Mouse (Mus musculus) liver, embryonic 13.5 days (tissue): ENCODE data around the gene Per1. TPM values are rescaled to one million over a fixed set of nuclear protein-coding genes. Genes with fewer than 3 reads are reported as not detected.
A peak's percentile ranks its signal among the peaks of the same experiment; 100 is the strongest.

Source experiments
- ATAC-seq: fragments of 200-750 bp; cut with Nextera tagmentation; 2 replicates; pipeline ENCODE4 v1.8.0; 2017; ENCODE audit warnings: low read depth, mild to moderate bottlenecking, moderate number of reproducible peaks, moderate library complexity
- DNase-seq: peaks from one replicate; pipeline ENCODE4 v3.0.0; 2022
- H3K27ac ChIP-seq: fragments of 300-500 bp; sonication (generic); 2 replicates; pipeline ENCODE4 v1.5.1; 2015; ENCODE audit warnings: moderate library complexity, mild to moderate bottlenecking, inconsistent platforms
- H3K27me3 ChIP-seq: fragments of 300-500 bp; sonication (generic); 2 replicates; pipeline ENCODE4 v1.6.1; 2015; ENCODE audit warnings: mild to moderate bottlenecking, inconsistent platforms
- H3K36me3 ChIP-seq: fragments of 300-500 bp; sonication (generic); 2 replicates; pipeline ENCODE4 v1.6.1; 2015; ENCODE audit warnings: mild to moderate bottlenecking, inconsistent platforms
- H3K4me1 ChIP-seq: fragments of 300-500 bp; sonication (generic); replicated peaks from 2 replicates; pipeline ENCODE4 v1.6.1; 2015; ENCODE audit warnings: inconsistent platforms
- H3K4me2 ChIP-seq: fragments of 300-500 bp; sonication (generic); 2 replicates; pipeline ENCODE4 v1.6.1; 2015; ENCODE audit warnings: inconsistent platforms, mild to moderate bottlenecking, moderate library complexity
- H3K4me3 ChIP-seq: fragments of 300-500 bp; sonication (generic); replicated peaks from 2 replicates; pipeline ENCODE4 v1.5.1; 2015; ENCODE audit warnings: mild to moderate bottlenecking, inconsistent platforms
- H3K9ac ChIP-seq: fragments of 300-500 bp; sonication (generic); 2 replicates; pipeline ENCODE4 v1.6.1; 2015; ENCODE audit warnings: mild to moderate bottlenecking, inconsistent platforms
- H3K9me3 ChIP-seq: fragments of 300-500 bp; sonication (generic); replicated peaks from 2 replicates; pipeline ENCODE4 v1.6.1; 2016; ENCODE audit warnings: inconsistent platforms
- WGBS: fragments of 180-500 bp; shearing (Covaris S2); methylation state at CpG from one replicate; pipeline ENCODE4 v1.1.7; 2015; ENCODE audit not compliant: insufficient replicate concordance; 5-methylcytosine and 5-hydroxymethylcytosine counted together
- polyA plus RNA-seq: library from polyadenylated mRNA; unstranded; fragments of >200 nt; fragmentation: Nextera tagmentation; extraction: Ambion mirVana; gene quantifications from 2 replicates; pipeline ENCODE4 v1.2.1, GENCODE M21; 2015

Per1 gene
- polyA plus RNA-seq, 1 experiment from 2014 or later, result 1.9 TPM

GRCm38 (mm10) chr11:69059357-69059974, 35.6 kb upstream of the Per1 start, which contains the start of gene Borcs6:
TSS of gene Borcs6 (plus strand) at chr11:69059717.
- H3K4me1 ChIP-seq, result peaks cover 43% of the 10 kb centered on the region
- DNase-seq, result peak; percentile 95
- H3K4me3 ChIP-seq, result peak within 1 kb of the TSS; percentile 96
- no peaks in the 10 kb centered on the region for H3K9me3 ChIP-seq
- peak within 1 kb of the TSS; percentile 91 for H3K27ac ChIP-seq
- WGBS, result under 1% methylated on average over 63 of the region's 64 CpGs
- no peaks in the 10 kb centered on the region for H3K36me3 ChIP-seq
- no peaks in the 10 kb centered on the region for H3K27me3 ChIP-seq
- ATAC-seq, result peak; percentile 86
- H3K4me2 ChIP-seq, result peak within 1 kb of the TSS; percentile 99
- H3K9ac ChIP-seq, result peak within 1 kb of the TSS; percentile 97

- DNase-seq (peak; percentile 35), ATAC-seq (no peak)
- peak overlapping the region; percentile 99 for H3K4me2 ChIP-seq
- H3K9me3 ChIP-seq, result no peaks in the 10 kb centered on the region
- peak overlapping the region; percentile 97 for H3K9ac ChIP-seq
- H3K4me3 ChIP-seq, result peak overlapping the region; percentile 96
- WGBS, result under 1% methylated on average over 43 of the region's 49 CpGs
- H3K4me1 ChIP-seq, result peaks cover 47% of the 10 kb centered on the region
- peak overlapping the region; percentile 90 for H3K27ac ChIP-seq
- H3K27me3 ChIP-seq, result no peaks in the 10 kb centered on the region
- H3K36me3 ChIP-seq, result no peaks in the 10 kb centered on the region
Observed at GRCm38 (mm10) chr11:69059975-69060411, 35.0 kb upstream of the Per1 start.

GRCm38 (mm10) chr11:69060448-69061254, 34.4 kb upstream of the Per1 start:
- Histone ChIP-seq H3K9ac (peak overlapping the region; percentile 97), H3K27me3 (no peaks in the 10 kb centered on the region), H3K4me3 (peak overlapping the region; percentile 96), H3K27ac (peak overlapping the region; percentile 90), H3K9me3 (no peaks in the 10 kb centered on the region), H3K36me3 (no peaks in the 10 kb centered on the region), H3K4me2 (peak overlapping the region; percentile 99), H3K4me1 (peaks cover 51% of the 10 kb centered on the region)
- ATAC-seq (peak; percentile 2; the same call in 1 of the 2 replicates), DNase-seq (peak; percentile 33)
- WGBS, result 2% methylated on average over 40 of the region's 40 CpGs

- 26% methylated on average over 17 of the region's 17 CpGs for WGBS
- H3K4me1 ChIP-seq, result peaks cover 58% of the 10 kb centered on the region
- no peak for ATAC-seq
Observed at GRCm38 (mm10) chr11:69061255-69061912, 33.6 kb upstream of the Per1 start.

GRCm38 (mm10) chr11:69062194-69062760, 32.7 kb upstream of the Per1 start:
- H3K27ac ChIP-seq, result peak overlapping the region; percentile 84
- H3K4me1 ChIP-seq, result peaks cover 66% of the 10 kb centered on the region
- WGBS, result under 1% methylated on average over 17 of the region's 17 CpGs
- DNase-seq, result peak; percentile 70
- ATAC-seq, result no peak; the same call in 1 of the 2 replicates
- no peaks in the 10 kb centered on the region for H3K9me3 ChIP-seq
- no peaks in the 10 kb centered on the region for H3K36me3 ChIP-seq
- peak overlapping the region; percentile 97 for H3K9ac ChIP-seq
- H3K4me3 ChIP-seq, result peak overlapping the region; percentile 79
- H3K27me3 ChIP-seq, result no peaks in the 10 kb centered on the region
- H3K4me2 ChIP-seq, result peak overlapping the region; percentile 75

More at GRCm38 (mm10) chr11:69061255-69061912, 33.6 kb upstream of the Per1 start:
- Histone ChIP-seq H3K4me3 (peak overlapping the region; percentile 96), H3K27me3 (no peaks in the 10 kb centered on the region), H3K27ac (peak overlapping the region; percentile 90; the same call in 1 of the 2 replicates), H3K4me2 (peak overlapping the region; percentile 99), H3K9ac (peak overlapping the region; percentile 97), H3K36me3 (no peaks in the 10 kb centered on the region), H3K9me3 (no peaks in the 10 kb centered on the region)
- no peak for DNase-seq

GRCm38 (mm10) chr11:69062761-69063224, 32.2 kb upstream of the Per1 start:
- H3K9me3 ChIP-seq, result no peaks in the 10 kb centered on the region
- under 1% methylated on average over 19 of the region's 19 CpGs for WGBS
- H3K36me3 ChIP-seq, result no peaks in the 10 kb centered on the region
- H3K4me1 ChIP-seq, result peaks cover 69% of the 10 kb centered on the region
- peak overlapping the region; percentile 94 for H3K4me2 ChIP-seq
- peak; percentile 64 for ATAC-seq
- DNase-seq, result peak; percentile 91
- no peaks in the 10 kb centered on the region for H3K27me3 ChIP-seq
- H3K27ac ChIP-seq, result peak overlapping the region; percentile 89
- H3K9ac ChIP-seq, result peak overlapping the region; percentile 74
- peak overlapping the region; percentile 79 for H3K4me3 ChIP-seq

- ATAC-seq, result no peak
- Histone ChIP-seq H3K9ac (peak overlapping the region; percentile 84), H3K4me2 (peak overlapping the region; percentile 94), H3K9me3 (no peaks in the 10 kb centered on the region), H3K27ac (peak overlapping the region; percentile 89), H3K36me3 (no peaks in the 10 kb centered on the region), H3K27me3 (no peaks in the 10 kb centered on the region), H3K4me1 (peaks cover 61% of the 10 kb centered on the region), H3K4me3 (peak overlapping the region; percentile 79)
- peak; percentile 52 for DNase-seq
- 1% methylated on average over 31 of the region's 31 CpGs for WGBS
Observed at GRCm38 (mm10) chr11:69063413-69064201, 31.4 kb upstream of the Per1 start.

GRCm38 (mm10) chr11:69064259-69065133, 30.5 kb upstream of the Per1 start:
- Histone ChIP-seq H3K9me3 (no peaks in the 10 kb centered on the region), H3K4me3 (peak overlapping the region; percentile 79), H3K27ac (peak overlapping the region; percentile 78), H3K4me1 (peaks cover 61% of the 10 kb centered on the region), H3K36me3 (no peaks in the 10 kb centered on the region), H3K27me3 (no peaks in the 10 kb centered on the region), H3K9ac (peak overlapping the region; percentile 84), H3K4me2 (peak overlapping the region; percentile 94)
- no peak for DNase-seq
- WGBS, result 66% methylated on average over 9 of the region's 9 CpGs
- ATAC-seq, result no peak

- no peak overlapping the region; the same call in 1 of the 2 replicates for H3K9ac ChIP-seq
- peak overlapping the region; percentile 57; the same call in 1 of the 2 replicates for H3K4me3 ChIP-seq
- no peaks in the 10 kb centered on the region for H3K36me3 ChIP-seq
- DNase-seq (no peak), ATAC-seq (no peak)
- peak overlapping the region; percentile 68; the same call in 1 of the 2 replicates for H3K27ac ChIP-seq
- H3K27me3 ChIP-seq, result no peaks in the 10 kb centered on the region
- H3K4me2 ChIP-seq, result peak overlapping the region; percentile 81
- H3K9me3 ChIP-seq, result no peaks in the 10 kb centered on the region
- H3K4me1 ChIP-seq, result peaks cover 62% of the 10 kb centered on the region
- 61% methylated on average over 3 of the region's 3 CpGs for WGBS
Observed at GRCm38 (mm10) chr11:69065394-69065925, 29.6 kb upstream of the Per1 start.
